Mouse (Mus musculus) embryonic stem cell, embryonic (primary cell): ENCODE measurements around the gene Dhdh.

Experiments used
- CTCF ChIA-PET, 4 experiments: fragments of 300-600 bp in 2 of 4; fragments of 350-600 bp in 2 of 4; sonication (Branson Sonifier 250); formaldehyde crosslinking; loops; one replicate each; lab custom pipeline; 2022; ENCODE audit warnings: inconsistent platforms in 2 of 4; lab: Charles Lee
- POLR2A ChIA-PET, 4 experiments: fragments of 300-600 bp in 2 of 4; fragments of 350-600 bp in 2 of 4; sonication (Branson Sonifier 250); formaldehyde crosslinking; loops; one replicate each; lab custom pipeline; 2022; ENCODE audit warnings: antibody characterized with exemption in 4 of 4, inconsistent platforms in 1 of 4; lab: Charles Lee

Gene Dhdh

DNA sequence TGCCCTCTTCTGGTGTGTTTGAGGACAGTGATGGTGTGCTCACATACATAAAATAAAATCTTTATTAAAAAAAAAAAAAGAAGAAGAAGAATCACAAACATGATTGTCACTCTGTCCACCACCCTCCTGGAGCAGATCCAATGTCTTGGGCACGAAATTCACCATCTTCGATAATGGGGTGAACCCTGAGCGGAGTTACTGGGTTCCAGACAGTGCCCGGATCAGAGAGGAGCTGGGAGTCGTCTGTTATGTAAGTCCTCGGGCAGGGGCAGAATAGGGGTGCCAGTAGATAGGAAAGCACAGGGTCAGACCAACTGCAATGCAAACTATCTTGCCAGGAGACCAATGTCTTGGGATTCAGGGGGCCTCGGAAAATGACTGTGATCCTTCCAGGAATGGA is 32.0 kb upstream of the Dhdh start:
- ChIA-PET POLR2A (interaction anchor here in 3 of 4 experiments (0.6 to 7.9 kb wide), 7 partner anchors 11 to 57 kb away, joined by 4 to 140 read pairs (median 13); partner anchors contain the start of genes Bcat2 (in 1 of the 3), Hsd17b14 (in 1 of the 3) and Nucb1 (in 1 of the 3)), CTCF (interaction anchor here in 3 of 4 experiments (0.7 to 1.7 kb wide), 6 partner anchors 50 to 171 kb away, joined by 3 to 4 read pairs (median 4); no protein-coding TSS in a partner anchor)

DNA sequence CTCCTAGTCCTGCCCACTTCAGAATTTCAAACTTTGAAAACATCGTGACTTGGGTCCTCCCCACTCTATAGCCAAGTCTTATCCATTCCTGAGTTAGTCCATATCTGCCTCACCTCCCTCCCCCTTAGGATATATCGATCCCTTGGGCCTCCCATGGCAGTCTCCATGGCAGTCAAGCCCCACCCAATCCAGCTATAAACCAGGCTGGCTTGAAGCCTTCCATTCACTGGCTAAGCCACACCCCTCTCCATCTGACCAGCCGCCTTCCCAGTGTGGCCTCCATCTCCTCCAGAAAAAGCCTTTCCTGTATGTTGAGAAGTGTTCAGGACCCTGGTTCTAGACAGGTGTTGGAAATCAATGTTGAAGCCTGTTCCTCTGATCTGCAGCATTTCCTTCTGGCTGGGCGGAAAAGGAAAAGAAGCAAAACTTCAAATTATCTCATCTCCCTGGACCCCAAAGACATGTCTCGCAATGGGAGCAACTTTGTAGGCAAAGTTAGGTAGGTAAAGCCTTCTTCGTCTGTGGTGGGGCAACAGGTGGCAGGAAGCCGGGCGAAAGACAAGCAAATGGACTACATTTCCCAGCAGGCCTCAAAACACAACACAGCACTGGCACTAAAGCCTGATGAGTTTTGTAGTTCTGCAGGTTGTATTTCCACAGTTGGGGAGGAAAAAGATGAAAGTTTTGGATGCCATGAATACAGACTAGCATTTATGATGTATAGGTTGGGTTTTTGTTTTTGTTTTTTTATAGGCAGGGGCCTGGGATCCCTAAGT is 30.9 kb upstream of the Dhdh start:
- ChIA-PET POLR2A (interaction anchor here in 3 of 4 experiments (0.6 to 2.5 kb wide), 30 partner anchors 9 to 198 kb away, joined by 3 to 17 read pairs (median 4); partner anchors contain the start of genes Nucb1 (in 2 of the 3), Sphk2 (in 2 of the 3), Bax (in 1 of the 3) and Dhdh (in 1 of the 3)), CTCF (interaction anchor here in 1 of 4 experiments (0.7 to 1.5 kb wide), 4 partner anchors 9 to 85 kb away, joined by 4 to 5 read pairs (median 4); partner anchors contain the start of genes Gys1 and Nucb1)

DNA sequence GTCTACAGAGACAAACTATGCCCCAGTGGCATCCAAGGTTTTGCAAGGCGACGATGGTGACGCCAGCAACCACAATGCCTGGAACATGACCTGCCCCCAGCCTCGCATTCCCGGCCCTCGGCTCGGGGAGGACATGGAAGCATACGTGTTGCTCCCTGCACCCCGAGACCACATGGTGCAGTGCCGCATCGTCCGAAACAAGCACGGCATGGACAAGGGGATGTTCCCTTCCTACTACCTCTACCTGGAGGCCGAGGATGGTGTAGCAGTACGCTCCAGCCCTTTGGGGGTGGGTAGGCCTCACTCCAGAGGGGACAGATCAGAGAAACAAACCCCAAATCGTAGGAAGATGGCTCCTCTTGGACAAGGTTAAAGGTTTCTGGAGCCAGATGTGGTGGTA is 30.0 kb upstream of the Dhdh start:
- ChIA-PET CTCF (interaction anchor here in 1 of 4 experiments (0.8 to 1.5 kb wide), 2 partner anchors 43 to 84 kb away, joined by 4 to 5 read pairs; partner anchors contain the start of gene Gys1), POLR2A (interaction anchor here in 3 of 4 experiments (0.8 to 5.2 kb wide), 29 partner anchors 8 to 199 kb away, joined by 3 to 40 read pairs (median 4); partner anchors contain the start of genes Nucb1 (in 2 of the 3), Sphk2 (in 2 of the 3), Bax (in 1 of the 3) and Dhdh (in 1 of the 3))

DNA sequence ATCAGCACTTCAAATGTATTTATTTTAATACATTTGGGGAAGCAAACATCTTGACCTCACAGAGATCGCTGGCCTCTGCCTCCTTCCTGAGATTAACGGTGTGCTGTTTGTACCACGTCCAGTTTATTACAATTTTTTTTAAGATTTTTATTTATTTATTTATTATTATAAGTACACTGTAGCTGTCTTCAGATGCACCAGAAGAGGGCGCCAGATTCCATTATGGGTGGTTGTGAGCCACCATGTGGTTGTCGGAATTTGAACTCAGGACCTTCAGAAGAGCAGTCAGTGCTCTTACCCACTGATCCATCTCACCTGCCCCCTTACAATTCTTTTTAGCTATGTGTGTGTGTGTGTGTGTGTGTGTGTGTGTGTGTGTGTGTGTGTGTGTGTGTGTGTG is 28.2 kb upstream of the Dhdh start:
- POLR2A ChIA-PET: interaction anchor here in 3 of 4 experiments (0.9 to 5.2 kb wide), 13 partner anchors 9 to 59 kb away, joined by 3 to 109 read pairs (median 25); partner anchors contain the start of genes Plekha4 (in 3 of the 3), Ppp1r15a (in 3 of the 3), Bax (in 1 of the 3) and Bcat2 (in 1 of the 3)
- CTCF ChIA-PET: interaction anchor here (0.6 to 3.8 kb wide), 19 partner anchors 9 to 179 kb away, joined by 3 to 12 read pairs (median 3); partner anchors contain the start of genes Plekha4 (in 1 of the 4), Ppp1r15a (in 1 of the 4) and Tulp2 (in 1 of the 4)

DNA sequence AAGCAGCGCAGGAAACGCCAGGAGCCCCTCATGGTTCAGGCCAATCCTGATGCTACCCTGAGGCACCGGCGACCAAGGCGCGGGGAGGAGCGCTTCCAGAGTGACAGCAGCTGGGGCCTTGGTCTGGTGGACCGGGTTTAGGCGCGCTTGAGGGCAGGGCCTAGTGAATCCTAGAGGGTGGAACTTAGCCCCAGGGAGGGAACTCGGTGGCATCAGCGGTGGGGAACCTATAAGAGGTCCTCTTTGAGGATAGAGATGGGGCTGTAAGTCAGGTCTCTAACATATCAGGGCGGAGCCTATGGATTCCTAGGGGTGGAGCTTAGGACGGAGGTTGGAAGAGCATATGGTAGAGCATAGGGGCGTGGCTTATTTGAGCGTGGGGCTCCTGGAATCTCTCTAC is 26.8 kb upstream of the Dhdh start:
- ChIA-PET POLR2A (interaction anchor here (0.8 to 5.2 kb wide), 75 partner anchors 9 to 529 kb away, joined by 3 to 109 read pairs (median 4); partner anchors contain the start of genes Plekha4 (in 3 of the 4), Ppp1r15a (in 3 of the 4), Sphk2 (in 3 of the 4) and Bax (in 2 of the 4)), CTCF (interaction anchor here (0.5 to 3.8 kb wide), 25 partner anchors 11 to 268 kb away, joined by 3 to 26 read pairs (median 5); partner anchors contain the start of genes Gys1 (in 1 of the 4), Lmtk3 (in 1 of the 4), Plekha4 (in 1 of the 4) and Ppp1r15a (in 1 of the 4))

DNA sequence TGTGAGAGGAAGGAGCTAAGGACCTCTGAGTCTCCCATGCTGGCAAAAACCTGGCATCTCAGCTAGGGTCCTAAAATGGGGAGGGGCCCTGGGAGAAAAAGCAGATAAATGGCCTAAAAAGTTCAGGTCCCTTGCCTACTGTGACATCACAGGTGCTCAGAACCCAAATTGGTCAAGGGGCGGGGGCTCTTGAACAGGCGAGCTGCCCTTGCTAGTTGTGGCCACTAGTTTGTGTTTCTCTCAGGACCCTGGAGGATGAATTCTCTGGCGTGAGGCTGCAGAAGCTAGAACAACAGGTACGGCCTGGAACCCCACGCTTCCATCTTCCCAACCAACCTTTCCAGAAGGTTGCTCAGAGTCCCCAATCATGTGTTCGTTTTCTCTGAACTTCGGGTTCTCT is 25.8 kb upstream of the Dhdh start:
- ChIA-PET POLR2A (interaction anchor here (0.6 to 5.2 kb wide), 62 partner anchors 7 to 1830 kb away, joined by 3 to 109 read pairs (median 4); partner anchors contain the start of genes Plekha4 (in 4 of the 4), Ppp1r15a (in 4 of the 4), Ftl1 (in 2 of the 4) and Gys1 (in 2 of the 4)), CTCF (interaction anchor here (0.6 to 3.8 kb wide), 22 partner anchors 9 to 528 kb away, joined by 3 to 26 read pairs (median 3); partner anchors contain the start of genes Fam83e (in 1 of the 4) and Prmt1 (in 1 of the 4))

DNA sequence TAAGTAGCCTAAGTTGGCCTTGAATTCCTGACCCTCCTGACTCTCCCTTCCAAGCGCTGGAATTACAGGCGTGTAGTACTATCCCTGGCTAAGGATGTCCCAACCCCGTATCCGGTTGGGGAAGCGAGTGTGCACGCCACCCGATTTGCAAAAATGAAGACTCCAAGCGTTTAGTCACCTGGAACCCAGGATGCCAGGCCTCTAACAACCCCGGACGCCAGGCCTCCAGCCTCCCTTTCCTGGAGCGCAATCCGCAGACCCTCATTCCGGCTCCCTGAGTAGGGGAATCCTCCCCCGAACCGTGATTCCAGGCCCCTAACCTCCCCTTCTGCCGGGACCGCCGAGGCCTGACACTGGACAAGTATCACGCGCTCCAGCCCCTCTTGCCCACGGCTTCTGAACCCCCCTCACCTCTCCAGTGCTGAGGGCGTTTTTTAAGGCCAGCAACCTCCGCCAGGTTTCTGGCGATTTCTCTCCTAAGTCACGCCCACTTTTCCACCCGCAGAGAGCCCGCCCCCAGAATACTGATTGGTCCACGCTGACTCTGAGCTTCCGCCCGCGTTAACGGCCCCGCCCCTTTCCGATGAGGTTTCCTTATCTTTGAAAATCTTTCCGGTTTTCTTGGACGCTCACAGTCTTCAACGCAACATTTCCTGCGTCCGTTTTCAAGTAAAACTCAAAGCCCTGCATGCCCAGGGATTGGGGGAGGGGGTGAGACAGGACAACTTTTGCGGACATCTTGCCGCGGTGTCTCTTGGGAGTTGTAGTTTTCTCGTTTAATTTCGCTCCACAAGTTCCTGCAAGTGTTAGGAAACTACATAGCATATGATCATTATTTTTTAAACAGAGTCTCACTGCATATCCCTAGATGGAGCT is 21.5 kb upstream of the Dhdh start, which contains the start of gene Nucb1:
TSS of gene Nucb1 (minus strand) at position 495 of the 876 bp plus-strand sequence.
- POLR2A ChIA-PET: interaction anchor here in 3 of 4 experiments (0.6 to 4.2 kb wide), 69 partner anchors 9 to 356 kb away, joined by 3 to 60 read pairs (median 5); partner anchors contain the start of genes Ftl1 (in 3 of the 3), Plekha4 (in 3 of the 3), Ppp1r15a (in 3 of the 3) and Aldh16a1 (in 1 of the 3)

DNA sequence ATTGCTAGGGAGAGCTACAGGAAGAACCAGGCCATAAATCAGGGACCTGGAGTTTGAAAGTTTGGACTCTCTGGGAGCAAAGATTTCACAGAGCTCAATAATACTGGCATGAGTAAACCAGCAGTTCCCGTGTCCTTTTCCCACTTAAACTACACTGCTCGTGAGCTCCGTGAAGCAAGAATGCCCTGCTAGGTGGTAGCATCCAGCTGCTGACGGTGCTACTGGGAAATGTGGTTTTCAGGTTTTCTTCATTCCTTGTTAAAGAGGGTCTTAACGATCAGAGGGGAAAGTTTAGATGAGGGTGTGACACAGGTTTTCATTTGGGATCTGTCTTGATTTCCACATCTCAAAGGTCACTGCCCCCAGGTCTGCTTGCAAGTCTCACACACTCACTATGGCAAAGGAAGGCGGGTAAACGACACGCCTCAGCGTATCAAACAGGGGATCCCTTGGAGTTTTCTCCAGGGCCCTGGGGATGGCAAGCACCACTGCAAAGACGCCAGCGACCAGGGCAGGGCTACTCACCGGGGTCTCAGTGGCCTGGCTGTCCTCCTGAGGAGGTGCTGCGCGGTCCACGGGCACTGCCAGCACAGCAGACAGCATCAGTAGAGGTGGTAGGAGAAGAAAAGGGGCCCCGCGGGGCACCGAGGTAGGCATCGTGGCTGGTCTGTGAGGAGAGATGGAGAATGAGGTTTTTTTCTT is 20.7 kb upstream of the Dhdh start:
- POLR2A ChIA-PET: interaction anchor here (0.5 to 4.2 kb wide), 39 partner anchors 8 to 694 kb away, joined by 3 to 60 read pairs (median 5); partner anchors contain the start of genes Plekha4 (in 3 of the 4), Ppp1r15a (in 3 of the 4), Aldh16a1 (in 1 of the 4) and Bax (in 1 of the 4)
- CTCF ChIA-PET: interaction anchor here in 2 of 4 experiments (0.8 to 1.6 kb wide), 7 partner anchors 13 to 104 kb away, joined by 3 to 8 read pairs (median 3); partner anchors contain the start of genes Gys1 (in 1 of the 2) and Kcna7 (in 1 of the 2)

More for the DNA sequence above, 21.5 kb upstream of the Dhdh start, which contains the start of gene Nucb1:
- CTCF ChIA-PET: interaction anchor here in 3 of 4 experiments (0.5 to 1.6 kb wide), 21 partner anchors 9 to 294 kb away, joined by 3 to 9 read pairs (median 3); partner anchors contain the start of genes Gys1 (in 1 of the 3), Kcna7 (in 1 of the 3) and Ppfia3 (in 1 of the 3)

DNA sequence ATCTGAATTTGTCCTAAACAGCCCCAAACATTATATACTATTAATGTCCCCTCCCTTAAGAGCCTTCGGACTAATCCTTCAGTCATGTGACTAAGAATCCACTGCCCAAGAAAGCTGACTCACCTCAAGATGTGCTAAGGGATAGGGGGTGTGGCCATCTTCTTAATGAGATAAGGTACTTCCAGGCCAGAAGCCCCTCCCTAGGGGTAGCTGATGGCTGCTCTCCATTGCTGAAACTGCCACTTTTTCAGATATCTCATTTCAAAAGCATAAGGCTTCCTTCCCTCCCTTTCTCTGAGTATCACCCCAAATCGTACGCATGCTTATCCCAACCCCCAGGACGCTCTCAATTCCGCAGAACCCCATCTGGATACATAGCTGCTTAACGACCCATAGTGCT is 20.0 kb upstream of the Dhdh start:
- ChIA-PET CTCF (interaction anchor here in 3 of 4 experiments (0.6 to 1.4 kb wide), 8 partner anchors 13 to 931 kb away, joined by 3 to 6 read pairs (median 3); partner anchors contain the start of genes Gys1 (in 1 of the 3) and Ntn5 (in 1 of the 3)), POLR2A (interaction anchor here in 3 of 4 experiments (0.7 to 4.2 kb wide), 27 partner anchors 8 to 135 kb away, joined by 3 to 60 read pairs (median 4); partner anchors contain the start of genes Plekha4 (in 3 of the 3), Ppp1r15a (in 3 of the 3), Dhdh (in 2 of the 3) and Ftl1 (in 1 of the 3))

DNA sequence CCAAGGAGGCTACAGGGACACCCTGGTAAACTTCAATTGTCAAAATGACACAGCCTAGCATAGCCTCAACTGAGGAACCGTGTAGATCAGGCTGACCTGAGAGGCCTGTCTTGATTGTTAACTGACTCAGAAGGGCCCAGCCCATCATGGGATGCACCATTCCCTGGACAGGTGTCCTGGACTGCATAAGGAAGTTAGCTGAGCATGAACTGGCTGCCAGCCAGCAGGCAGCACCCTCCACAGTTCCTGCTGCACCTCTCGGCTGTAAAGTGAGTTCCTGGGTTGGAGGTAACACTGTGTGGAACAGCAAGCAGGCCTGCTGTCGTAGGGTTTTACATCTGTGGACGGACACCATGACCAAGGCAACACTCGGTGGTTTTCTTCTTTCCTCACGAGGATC is 19.0 kb upstream of the Dhdh start:
- ChIA-PET CTCF (interaction anchor here in 2 of 4 experiments (0.8 to 1.4 kb wide), 4 partner anchors 15 to 176 kb away, joined by 3 read pairs; partner anchors contain the start of gene Ntn5 (in 1 of the 2)), POLR2A (interaction anchor here in 3 of 4 experiments (0.7 to 3.6 kb wide), 7 partner anchors 14 to 526 kb away, joined by 3 to 60 read pairs (median 7); partner anchors contain the start of genes Plekha4 (in 2 of the 3), Ppp1r15a (in 2 of the 3), Dhdh (in 1 of the 3) and Nomo1 (in 1 of the 3))

DNA sequence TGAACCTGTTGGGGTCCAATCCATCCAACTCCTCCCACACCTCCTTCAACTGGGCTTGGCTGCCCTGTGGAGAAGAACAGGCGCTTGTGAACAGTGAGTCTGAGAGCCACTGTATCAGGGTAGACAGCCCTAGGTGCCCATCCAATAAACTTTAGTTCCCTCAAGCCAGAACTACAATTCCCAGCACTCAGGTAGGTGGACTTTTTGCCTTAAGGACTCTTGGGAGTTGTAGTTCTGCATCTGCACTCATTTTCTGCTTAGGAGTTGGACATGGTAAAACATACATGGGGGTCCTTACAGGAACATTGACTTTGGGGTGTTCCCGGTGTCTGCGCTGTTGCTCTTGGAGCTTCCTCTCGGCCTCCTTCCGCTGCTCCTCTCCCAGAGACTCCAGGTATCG is 9.8 kb upstream of the Dhdh start:
- ChIA-PET POLR2A (interaction anchor here in 2 of 4 experiments (0.6 to 1.0 kb wide), 2 partner anchors 10 to 69 kb away, joined by 4 read pairs; no protein-coding TSS in a partner anchor), CTCF (no interaction called here)

DNA sequence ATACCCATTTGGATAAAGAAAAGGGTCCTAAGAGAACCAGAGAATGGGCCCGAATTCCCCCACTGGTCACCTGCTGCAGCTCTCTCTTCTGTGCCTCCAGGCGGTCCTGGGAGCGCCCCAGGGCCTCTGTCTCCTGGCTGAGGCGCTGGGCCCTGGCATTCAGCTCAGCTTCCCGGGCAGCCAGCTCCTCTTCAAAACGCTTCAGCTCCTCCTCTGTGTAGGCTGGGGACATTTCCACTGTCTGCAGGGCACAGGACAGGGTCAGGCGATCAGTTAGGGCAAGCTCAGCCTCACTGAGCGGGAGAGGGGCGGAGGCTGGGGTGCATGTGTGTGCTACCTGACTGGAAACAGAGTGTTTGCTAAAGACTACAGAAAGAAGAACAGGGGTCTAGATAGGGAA is 5.9 kb upstream of the Dhdh start:
- CTCF ChIA-PET: interaction anchor here in 3 of 4 experiments (0.6 to 1.1 kb wide), 5 partner anchors 18 to 365 kb away, joined by 3 to 7 read pairs (median 4); no protein-coding TSS in a partner anchor
- POLR2A ChIA-PET: interaction anchor here (0.5 to 4.0 kb wide), 27 partner anchors 9 to 94 kb away, joined by 3 to 29 read pairs (median 4); partner anchors contain the start of genes Ftl1 (in 3 of the 4), Bax (in 2 of the 4), Nucb1 (in 2 of the 4) and Plekha4 (in 1 of the 4)

DNA sequence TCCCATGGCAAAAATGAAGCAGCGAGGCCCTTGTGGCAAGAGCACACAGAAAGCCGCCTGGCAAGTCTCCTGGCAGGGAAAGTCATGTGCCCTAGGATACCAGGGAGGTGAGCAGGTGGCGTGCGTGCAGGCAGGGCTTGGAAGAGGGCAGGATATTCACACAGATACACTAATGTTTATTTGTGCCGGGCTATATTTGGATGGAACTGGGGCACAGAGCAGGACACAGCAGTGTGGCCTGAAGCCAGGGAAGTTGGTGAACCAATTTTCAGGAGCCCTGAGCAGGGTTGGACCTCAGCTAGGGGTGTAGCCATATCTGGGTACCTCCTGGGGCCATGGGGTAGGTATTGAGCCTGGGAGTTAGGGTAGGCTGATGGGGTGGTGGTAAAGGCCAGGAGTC is 4.3 kb upstream of the Dhdh start:
- CTCF ChIA-PET: interaction anchor here in 2 of 4 experiments (0.6 to 0.8 kb wide), 2 partner anchors 16 to 920 kb away, joined by 3 read pairs; no protein-coding TSS in a partner anchor
- POLR2A ChIA-PET: interaction anchor here in 2 of 4 experiments (1.1 to 4.0 kb wide), 9 partner anchors 9 to 33 kb away, joined by 3 to 29 read pairs (median 5); partner anchors contain the start of genes Bax (in 1 of the 2), Ftl1 (in 1 of the 2) and Nucb1 (in 1 of the 2)

DNA sequence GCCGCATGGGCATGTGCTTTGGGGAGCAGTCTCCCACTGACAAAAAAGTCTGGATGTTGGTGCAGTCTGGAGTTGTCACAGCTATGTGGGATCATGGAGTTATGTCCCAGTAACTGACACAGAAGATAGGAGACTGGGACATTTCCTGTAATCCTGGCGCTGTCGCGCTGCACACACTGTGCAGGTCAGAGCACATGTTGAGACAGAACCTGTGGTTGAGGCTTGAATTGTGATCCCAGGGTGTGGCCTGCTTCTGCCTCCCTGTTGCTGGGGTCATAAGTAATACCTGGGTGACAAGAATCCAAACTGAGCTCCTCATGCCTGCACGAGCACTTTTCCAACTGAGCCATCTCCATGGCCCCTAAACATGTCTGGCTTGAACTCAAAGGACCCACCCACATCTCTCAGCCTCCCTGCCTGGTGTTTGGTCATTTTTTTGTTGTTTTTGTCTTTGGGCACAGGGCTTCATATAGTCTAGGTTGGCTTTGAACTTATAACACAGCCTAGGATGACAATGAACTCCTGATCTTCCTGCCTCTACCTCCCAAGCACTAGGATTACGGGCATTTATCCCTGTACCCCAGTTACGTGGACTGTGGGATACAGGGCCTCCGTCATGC is 3.7 kb upstream of the Dhdh start:
- ChIA-PET CTCF (interaction anchor here in 1 of 4 experiments (2.3 kb wide), 1 partner anchor 23 kb away, joined by 13 read pairs; no protein-coding TSS in a partner anchor), POLR2A (interaction anchor here in 2 of 4 experiments (1.3 to 4.0 kb wide), 11 partner anchors 9 to 209 kb away, joined by 3 to 29 read pairs (median 4); partner anchors contain the start of gene Nucb1 (in 1 of the 2))
